Mouse (Mus musculus) thymus, postnatal 4 days (tissue): ENCODE results near the gene Ttc7b.
A peak's percentile ranks its signal among the peaks of the same experiment; 100 is the strongest.

ENCODE experiments used
- DNase-seq: peaks from one replicate; pipeline ENCODE4 v3.0.0; 2021

The Ttc7b gene

DNA sequence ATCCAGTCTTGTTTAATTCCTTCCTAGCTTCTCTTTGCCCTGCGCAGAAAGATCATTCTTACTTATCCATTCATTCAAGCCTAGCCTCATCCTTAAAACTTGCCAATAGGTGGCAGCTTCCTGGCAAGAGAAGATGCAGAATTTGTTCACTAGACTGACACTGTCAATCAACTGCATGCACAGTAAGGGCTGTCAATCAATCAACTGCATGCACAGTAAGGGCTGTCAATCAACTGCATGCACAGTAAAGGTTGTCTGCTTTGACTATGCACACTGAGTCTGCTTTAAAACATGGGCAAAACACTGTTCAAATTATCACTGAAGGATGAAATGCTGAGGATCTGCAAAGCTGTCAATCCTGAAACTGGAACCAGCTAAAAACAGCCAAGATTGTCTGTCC lies 37.6 kb downstream of the Ttc7b start:
- no peak for DNase-seq

DNA sequence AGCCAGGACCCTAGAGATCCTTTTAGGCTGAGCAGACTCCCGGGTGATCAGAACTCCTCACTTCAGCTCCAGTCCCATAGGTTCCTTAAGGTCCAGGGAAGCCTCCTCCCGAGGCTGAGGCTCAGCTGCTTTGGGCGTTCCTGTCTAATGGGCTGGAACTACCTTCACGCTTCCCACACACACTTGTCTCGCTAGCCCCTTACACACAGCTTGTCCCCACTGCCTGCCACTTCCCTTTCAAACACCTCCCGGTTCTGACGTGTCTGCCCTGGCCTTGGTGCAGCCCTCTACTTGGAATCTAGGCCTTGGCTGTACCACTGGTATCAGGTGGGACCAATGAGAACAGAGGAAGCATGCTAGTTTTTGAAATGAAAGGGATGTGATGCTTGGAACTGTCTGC lies 38.4 kb downstream of the Ttc7b start:
- no peak for DNase-seq

- DNase-seq: no peak
Measured at GRCm38 (mm10) chr12:100481443-100482026, 39.1 kb downstream of the Ttc7b start.

DNA sequence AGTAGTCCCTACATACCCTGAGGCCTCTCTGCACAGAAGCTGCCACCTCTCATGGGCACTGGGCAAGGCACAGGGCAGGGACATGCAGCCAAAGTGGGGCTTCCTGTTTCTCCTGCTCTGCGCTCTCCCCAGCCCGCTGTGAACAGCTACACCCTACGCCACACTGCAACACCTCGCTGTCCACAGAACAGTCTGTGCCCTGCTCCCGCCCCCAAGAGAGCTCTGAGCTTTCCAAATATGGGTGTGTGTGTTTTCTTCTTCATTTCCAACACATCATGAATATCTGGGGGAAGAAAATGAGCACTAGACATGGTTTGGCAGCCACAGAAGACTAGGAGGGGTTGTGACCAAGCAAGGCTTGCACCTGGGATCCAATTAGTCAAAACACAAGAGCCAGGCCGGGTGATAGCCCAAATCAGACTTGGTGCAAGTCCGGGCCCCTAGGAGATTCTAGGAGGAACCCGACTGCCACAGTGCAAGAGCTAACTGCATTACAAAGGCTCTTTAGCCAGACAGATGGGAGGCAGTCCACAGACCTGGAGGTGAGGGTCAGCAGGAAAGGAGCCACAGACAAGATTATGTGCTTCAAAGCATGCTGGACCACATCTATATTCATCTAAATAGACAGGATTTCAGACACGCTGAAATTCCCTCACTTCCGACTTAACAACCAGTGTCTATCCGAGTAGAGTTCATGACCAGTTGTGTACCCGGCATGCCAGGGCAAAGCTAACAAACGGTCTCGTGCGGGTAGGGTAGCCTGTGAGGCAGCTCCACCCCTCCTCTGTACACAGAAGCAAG lies 39.8 kb downstream of the Ttc7b start:
- no peak for DNase-seq

- DNase-seq: peak; percentile 90
Measured at GRCm38 (mm10) chr12:100479892-100480621, 40.6 kb downstream of the Ttc7b start.

- no peak for DNase-seq
Measured at GRCm38 (mm10) chr12:100479270-100479869, 41.3 kb downstream of the Ttc7b start.

DNA sequence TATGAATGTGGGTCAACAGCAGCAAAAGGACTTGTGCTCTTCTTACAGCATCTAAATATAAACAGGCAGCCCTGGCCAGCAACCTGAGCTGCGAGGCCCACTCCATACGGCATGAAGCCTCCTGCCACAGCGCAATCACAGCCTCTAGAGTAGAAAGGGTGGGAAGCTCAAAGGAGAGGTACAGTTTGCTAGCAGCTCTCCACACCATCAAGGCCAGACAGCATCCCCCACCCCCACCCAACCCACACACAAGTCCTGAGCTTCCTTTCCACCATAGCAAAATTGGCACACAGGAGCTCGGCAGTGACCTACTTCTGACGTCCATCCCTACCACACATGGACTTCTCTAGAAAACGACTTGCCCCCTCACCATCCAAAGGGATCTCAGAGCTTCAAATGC lies 42.0 kb downstream of the Ttc7b start:
- DNase-seq: no peak

- DNase-seq: no peak
Measured at GRCm38 (mm10) chr12:100478151-100478550, 42.5 kb downstream of the Ttc7b start.

- no peak for DNase-seq
Measured at GRCm38 (mm10) chr12:100477474-100477873, 43.2 kb downstream of the Ttc7b start.

- DNase-seq: no peak
Measured at GRCm38 (mm10) chr12:100476351-100476750, 44.3 kb downstream of the Ttc7b start.

GRCm38 (mm10) chr12:100475489-100475888 lies 45.1 kb downstream of the Ttc7b start:
- DNase-seq: no peak

DNA sequence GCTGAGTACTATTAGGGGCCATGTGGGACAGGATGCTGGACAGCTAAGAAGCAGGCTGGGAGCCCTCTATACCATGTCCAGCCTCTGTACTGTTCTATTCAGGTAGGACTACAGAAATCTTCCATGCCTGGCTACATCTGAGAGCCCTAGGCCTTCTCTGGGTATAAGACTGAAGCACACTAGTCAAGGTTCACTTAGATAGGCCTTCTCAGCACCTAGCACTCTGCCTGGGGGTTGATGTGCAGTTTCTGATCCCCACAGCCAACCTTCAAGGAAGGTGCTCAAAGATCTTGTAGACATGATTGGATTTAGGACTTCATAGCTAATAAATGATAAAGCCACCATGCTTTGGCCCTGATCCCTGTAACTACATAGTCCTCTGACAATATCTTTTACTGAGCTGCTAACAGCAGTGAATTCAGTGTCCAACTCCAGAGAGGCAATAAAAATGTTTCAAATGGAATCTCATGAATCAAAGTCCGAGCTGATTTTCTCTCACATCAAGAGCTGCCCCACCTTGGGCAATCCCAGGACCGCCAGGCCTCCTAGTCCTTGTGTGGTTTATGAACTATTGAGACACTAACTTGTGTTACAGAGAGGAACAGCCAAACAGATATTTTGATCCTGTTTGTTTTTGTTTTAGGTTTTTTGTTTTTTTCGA lies 45.8 kb downstream of the Ttc7b start:
- DNase-seq: no peak

- no peak for DNase-seq
Measured at GRCm38 (mm10) chr12:100470295-100470694, 50.3 kb downstream of the Ttc7b start.

- DNase-seq: no peak
Measured at GRCm38 (mm10) chr12:100469503-100470293, 50.9 kb downstream of the Ttc7b start.

DNA sequence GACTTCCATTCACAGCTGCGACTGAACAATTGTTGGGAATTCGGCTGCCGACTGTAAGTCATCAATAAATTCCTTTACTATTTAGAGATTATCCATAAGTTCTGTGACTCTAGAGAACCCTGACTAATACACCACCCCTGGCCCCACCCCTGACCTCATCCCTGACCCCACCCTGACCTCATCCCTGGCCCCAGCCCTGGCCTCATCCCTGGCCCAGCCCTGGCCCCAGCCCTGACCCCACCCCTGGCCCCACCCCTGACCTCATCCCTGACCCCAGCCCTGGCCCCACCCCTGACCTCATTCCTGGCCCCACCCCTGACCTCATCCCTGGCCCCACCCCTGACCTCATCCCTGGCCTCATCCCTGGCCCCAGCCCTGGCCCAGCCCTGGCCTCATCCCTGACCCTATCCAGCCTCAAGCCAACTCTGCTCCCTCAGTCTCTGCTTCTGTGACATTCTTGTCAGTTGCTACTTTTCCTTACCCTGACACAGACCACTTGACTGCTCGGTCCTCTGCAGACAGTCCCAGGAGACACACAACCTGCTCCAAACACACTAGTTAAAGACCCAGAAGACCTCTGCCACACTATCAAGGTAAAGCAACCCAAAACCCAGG lies 55.4 kb downstream of the Ttc7b start:
- DNase-seq: no peak

DNA sequence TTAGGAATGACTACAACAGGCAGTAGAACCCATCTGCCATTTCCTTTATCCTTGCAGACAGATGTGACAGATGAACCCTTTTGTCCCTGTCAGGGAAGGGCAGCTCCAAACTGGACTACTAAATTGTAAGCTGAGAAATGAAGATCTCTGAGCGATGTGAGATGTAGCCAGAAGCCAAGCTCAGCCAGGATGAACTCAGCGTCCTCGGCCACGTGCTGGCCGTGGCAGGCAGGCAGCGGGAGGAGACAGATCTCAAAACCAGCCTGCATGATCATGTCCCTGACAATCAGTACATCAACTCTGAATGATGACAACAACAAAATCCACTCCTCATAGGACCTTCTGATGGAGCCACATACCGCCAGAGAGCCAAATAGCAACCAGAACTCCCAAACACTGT lies 62.9 kb downstream of the Ttc7b start:
- DNase-seq: no peak

DNA sequence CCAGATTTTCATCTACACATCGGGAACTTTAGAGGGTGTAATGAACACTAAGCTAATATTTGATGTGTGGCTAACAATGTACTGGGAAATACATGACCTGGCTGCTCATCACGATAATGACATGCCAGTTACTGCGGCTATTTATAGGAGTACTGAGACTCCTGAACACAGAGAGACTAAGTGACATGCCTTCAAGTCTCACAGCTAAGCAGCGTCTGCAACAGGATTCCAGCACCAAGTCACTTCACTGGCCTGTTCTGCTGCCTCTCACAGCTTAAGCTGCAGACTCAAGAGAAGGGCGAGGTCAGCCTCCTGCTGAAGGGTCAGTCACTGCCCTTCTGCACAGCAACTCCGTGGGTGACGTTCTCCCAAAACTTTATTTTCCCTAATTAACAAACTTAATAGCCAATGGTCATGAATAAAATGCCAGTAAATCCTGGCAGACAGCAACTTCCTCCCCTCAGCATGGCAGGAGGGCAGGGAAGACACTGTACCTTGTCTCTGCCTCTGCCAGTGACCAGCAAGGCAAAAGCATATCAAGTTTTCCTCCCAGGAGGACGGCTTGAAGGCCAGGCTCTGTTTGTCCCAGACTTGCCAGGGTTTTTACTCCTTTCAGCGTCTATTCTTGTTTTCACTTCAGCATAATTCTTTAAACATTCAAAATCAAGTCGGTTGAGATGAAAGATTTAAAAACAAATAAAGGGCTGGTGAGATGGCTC lies 64.2 kb downstream of the Ttc7b start:
- DNase-seq: no peak

DNA sequence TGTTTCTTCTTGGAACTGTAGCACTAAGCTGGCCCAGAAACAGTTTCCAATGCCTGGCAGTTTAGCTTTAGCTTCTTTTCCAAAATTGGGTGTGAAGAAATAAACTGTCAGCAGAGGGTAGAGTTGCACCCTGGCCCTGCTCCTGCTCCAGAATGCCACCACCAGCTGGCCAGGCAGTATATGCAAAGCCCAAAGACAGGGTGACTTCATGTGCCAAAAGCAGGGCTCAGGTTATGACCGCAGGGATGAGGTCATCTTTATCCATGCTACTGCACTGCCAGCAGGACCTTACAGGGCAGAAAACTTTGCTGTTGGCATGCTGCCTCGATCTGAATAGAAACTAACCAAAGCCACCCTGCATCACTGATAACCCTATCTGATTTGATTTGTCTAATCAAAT lies 65.2 kb downstream of the Ttc7b start:
- no peak for DNase-seq

- no peak for DNase-seq
Measured at GRCm38 (mm10) chr12:100447701-100448277, 72.8 kb downstream of the Ttc7b start.

- DNase-seq: no peak
Measured at GRCm38 (mm10) chr12:100447161-100447560, 73.5 kb downstream of the Ttc7b start.

- DNase-seq: no peak
Measured at GRCm38 (mm10) chr12:100445686-100446085, 74.9 kb downstream of the Ttc7b start.
